Mouse (Mus musculus): Measurements from ENCODE around the gene Antxr2. TPM values are rescaled to one million over a fixed set of nuclear protein-coding genes. Genes with fewer than 3 reads are reported as not detected.
A peak's percentile ranks its signal among the peaks of the same experiment; 100 is the strongest.

Antxr2 gene
- 1 to 10 TPM; 1.6 to 1.7 TPM for total RNA-seq (2021)
- long read RNA-seq, partial matches to known transcripts = 1 of 4 reads
- long read RNA-seq, other reads (novel, unspliced or antisense) = 3 of 4 reads

DNA sequence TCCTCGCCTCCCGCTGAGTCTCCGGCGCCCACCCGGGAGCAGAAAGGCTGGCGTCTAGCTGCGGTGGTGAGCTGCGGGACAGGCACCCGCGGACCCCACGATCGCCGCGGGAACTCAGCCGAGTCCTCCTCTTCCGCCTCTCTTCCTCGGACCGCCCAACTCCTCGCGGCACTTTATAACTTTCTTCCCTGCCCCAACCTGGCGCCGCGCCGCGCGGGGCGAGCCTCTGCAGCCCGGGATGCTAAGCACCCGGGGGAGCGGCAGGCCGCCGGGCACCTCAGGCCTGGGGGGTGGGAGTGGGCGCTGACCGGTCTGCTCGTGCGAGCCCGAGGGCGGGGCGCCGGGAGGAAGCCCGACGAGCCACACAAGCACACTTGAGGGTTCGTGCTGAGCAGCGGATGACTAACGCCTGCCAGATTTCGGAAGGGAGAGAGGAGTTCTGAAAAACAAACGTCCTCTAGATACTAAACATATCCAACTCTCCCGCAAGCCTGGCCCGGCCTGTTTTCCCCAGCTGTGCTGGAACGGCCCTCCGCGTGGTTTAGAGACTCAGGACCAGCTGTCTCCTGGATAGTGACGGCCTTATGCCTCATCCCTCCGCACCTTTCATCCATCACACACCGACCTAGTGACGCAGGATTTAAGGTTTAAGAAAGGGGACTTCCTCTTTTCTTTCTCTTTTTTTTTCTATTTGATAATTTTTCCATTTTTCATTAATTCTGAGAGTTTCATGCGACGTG lies at the start of gene Antxr2:
Gene Antxr2, minus strand, starts transcription at position 142 of the 740 bp plus-strand sequence.
- peak; percentile 9 to 30 for DNase-seq (ENCODE audit: low spot score in 2 of 2)

DNA sequence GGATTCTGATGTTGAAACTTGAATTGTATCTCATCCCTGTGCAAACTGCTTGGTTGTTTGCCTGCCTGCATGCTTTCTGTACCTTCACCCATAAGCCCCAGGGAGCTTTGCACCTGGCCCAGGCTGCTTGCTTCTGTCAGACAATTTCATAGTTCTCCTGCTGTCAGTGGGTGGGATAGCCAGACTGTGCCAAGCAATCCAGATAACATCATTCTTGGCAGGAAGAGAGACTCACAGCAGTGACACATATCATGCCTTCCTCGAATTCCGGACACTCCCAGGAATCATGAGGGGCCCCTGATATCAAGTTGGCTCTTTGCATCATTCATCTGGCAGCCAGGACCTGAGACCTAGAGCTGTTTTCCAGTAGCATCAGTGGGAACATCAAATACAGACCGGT lies 45.8 kb upstream of the Antxr2 start:
- DNase-seq (ENCODE audit: low spot score in 2 of 2) = peak; percentile 9 to 33

DNA sequence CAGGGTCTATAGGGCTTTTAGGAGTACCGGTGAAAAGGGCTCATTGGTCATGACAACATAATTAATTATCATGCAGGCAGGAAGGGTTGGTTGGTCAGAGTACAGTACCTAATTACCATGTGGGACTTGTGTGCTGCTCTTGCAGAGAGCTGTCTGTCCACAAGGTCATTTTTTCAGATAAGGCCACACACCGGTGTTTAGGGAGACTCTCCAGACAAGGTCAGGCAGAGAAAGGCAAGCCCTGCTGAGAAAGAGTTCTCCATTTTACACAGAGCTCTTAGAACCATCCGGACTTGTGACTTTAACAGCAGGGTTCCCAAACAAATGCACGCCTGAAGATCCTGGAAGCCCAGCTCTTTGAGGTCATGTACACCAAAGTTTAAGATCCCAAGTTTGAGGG lies 38.3 kb upstream of the Antxr2 start:
- no peak for DNase-seq (ENCODE audit: low spot score in 2 of 2)

DNA sequence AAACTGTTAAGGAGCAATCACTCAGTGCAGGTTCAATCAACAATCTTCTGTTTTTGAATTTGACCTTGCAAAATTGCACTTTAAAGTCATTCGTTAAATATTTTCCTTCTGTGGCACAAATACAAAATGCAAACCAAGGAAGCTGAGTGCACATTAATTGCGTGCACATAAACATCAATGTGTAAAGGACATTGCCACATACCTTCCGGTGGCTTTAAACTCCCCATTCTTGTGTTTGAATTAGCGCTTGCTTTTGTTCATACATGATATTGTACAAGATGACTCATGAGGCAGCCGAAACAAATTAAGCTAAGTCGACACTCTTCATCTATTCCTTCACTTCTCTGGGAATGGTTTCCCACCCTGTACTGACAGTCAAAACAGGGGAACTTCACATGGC lies 24.4 kb upstream of the Antxr2 start:
- no peak for DNase-seq (ENCODE audit: low spot score in 2 of 2)

DNA sequence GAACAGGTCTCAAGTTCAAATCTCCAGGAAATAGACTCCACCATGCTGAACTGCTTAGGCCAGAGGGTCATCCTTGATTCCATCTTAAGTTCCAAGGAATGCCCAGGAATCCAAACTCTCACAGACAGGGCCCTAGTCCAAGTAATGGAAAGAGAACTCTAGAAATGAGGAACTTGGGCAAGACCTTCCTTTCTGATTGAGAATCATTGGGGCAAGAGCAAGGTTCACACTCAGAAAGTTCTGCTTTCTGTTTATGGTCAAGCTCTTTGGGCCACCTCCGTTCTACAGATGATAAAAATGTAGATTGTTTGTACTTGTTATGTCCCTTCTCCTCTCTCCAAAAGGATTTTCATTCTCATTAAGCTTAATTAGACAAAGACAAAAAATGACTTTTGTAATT lies 24.0 kb upstream of the Antxr2 start:
- DNase-seq (ENCODE audit: low spot score in 2 of 2) = no peak

DNA sequence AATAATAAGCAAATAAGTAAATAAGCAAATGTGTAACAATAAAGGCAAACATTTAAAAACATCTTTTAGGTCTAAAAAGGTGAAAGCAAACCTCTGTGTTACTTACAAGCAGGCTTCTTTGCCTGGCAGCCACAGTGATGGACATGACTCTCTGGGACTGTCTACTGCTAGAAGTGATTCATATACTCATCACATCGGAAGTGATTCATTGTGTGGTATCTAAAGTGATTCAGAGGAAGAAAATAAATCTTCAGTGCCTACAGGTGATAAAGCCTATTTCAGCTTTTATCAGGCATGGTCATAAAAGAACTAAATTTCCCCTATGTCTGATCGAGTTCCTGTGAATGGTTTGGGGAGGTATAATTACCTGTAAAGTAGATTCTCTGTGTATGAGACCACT lies 4.1 kb upstream of the Antxr2 start:
- no peak for DNase-seq (ENCODE audit: low spot score in 2 of 2)

DNA sequence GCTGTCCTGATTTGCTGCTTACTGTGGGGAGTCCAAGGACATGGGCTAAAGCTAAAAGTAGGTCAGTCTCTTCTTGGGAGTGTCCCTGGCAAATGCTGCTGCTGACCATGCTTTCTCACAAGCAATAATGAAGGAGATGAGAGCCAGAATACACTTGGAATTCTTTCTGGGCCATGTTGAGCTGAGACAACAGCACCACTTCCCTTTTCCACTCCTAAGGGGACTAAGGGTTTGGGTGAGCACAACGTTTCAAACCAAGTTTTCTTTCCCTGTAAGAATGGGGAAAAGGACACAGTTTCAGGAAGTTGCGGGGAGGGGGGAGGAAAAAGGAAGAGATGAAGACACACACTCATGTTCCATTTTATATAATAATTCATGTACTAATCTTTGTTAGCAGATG lies 3.4 kb upstream of the Antxr2 start:
- no peak for DNase-seq (ENCODE audit: low spot score in 2 of 2)

DNA sequence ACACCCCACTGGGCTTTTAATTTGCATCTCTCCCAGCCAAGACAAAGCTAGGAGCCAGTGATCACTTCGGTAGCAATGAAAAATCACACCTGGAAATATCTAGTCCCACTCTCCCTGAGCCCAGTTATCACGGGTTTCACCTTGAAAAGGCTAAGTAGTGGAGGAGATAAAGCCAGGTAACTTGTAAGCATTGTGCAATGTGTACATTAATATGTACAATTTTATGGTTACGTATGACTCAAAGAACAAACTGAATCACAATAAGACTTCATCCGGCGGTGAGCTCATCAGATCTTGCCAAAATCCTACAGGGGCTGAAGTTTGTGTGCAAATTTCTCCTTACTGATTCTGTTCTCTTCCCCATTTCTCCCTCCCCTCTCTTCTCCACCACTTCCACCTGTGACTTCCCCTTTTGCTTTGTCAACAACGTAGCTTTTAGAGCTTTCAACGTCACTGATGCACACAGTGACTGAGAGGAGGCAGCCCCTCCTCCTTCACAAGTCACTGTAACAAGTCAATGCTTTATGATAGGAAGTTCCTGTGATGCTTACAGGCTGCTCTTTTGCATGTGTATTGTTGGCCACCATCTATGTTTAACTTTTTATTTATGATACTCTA lies 2.1 kb upstream of the Antxr2 start:
- no peak for DNase-seq (ENCODE audit: low spot score in 2 of 2)

DNA sequence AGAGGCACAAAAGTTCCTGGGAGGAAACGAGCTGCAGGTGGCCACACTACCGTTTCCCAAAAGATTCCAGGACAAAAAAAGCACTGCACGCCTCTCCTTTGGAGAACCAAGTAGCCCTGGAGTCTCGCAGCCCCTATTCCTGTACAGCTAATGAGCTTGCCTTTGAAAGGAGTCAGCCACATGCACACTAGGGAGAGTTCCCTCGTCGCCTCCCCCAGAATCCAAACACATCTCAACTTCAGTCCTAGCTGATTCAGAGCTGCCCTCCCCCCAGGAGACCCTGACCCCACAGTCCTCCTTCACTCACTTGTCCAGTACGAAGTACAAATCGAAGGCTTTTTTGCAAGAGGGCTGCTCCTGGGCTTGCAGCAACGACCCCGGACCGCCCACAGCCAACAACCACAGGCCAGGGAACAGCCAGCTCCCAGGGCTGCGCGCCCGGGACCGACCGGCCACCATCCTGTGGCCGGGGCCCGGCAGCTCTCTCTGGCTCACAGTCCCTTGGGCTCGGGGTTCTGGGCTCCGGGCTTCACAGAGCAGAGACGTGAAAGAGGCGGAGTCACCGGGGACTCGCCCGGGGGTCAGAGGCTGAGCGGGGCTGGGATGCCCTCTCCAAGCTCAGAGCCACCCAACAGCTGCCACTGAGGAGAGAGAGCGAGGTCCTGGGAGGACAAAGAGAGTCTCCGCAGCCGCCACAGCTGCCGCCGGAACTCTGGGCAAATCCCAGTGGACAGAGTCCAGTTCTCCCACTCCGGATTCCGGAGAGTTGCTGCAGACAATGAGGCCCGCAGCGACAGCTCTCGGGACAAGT lies 547 bp downstream of the Antxr2 start:
- DNase-seq (ENCODE audit: low spot score in 2 of 2) = peak in 1 of 2 experiments; percentile 5

DNA sequence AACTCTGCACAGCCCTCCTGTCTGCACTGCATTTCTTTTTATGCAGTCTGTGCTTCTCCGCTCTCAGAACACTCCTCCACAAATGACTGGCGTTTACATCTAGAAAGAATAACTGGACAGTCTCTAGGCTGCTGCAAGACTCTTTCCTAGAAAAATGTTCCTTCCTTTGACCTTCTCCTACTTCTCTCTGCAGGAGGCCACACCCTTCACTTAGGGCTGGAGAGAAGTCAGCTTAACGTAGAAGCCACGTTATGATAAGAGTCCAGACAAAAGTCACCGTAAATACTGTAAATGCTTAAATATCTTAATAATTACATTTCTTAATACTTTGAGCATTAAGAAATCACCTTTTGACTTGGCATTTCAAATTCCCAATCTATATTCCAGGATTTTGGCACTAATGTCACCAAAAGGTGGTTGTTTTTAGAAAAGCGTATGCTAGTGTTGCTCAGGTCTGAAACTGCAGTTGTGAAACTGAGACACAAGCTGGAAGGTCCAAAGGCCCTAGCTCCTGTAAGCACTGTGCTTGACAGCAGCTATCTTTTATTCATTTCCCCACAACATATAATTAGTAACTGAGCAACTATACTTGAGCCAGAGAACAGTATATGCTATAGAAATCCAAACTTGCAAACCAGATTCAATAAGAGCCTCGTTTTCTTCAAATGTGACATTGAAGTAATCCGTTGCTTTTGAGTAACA lies 3.0 kb downstream of the Antxr2 start:
- DNase-seq (ENCODE audit: low spot score in 2 of 2) = no peak

DNA sequence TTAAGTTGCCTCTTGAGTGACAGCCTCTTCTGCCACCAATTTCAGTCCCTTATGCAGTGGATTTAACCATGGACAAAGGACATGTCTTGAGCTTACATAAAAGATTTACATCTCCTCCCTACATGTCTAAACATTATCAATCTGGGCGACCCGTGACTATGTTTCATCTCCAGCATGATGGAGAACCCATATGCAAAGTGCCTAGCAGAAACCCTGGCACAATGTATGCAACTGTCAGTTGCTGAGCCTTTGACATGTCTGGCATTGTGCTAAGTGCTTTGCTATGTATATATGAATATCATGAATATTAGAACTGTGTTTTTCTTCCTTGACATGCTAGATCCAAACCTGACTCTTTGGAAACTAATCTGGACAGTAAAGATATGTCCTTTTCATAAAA lies 4.9 kb downstream of the Antxr2 start:
- DNase-seq (ENCODE audit: low spot score in 2 of 2) = no peak

DNA sequence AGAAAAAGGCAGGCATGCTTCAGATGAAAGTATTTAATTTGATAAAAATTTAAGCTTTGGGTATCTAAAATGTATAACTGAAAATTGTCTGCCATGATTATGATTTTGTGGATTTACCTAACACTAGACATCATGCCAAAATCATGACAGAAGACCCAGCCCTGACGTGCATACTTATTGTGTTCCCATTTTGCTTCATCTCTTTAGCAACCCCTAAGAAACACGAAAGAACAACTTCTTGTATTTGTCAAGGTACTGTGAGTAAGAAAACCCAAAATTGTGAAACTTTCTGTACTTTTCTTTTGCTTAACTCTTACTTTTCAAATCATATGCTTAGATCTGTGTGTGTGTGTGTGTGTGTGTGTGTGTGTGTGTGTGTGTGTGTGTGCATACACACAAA lies 6.3 kb downstream of the Antxr2 start:
- no peak for DNase-seq (ENCODE audit: low spot score in 2 of 2)

DNA sequence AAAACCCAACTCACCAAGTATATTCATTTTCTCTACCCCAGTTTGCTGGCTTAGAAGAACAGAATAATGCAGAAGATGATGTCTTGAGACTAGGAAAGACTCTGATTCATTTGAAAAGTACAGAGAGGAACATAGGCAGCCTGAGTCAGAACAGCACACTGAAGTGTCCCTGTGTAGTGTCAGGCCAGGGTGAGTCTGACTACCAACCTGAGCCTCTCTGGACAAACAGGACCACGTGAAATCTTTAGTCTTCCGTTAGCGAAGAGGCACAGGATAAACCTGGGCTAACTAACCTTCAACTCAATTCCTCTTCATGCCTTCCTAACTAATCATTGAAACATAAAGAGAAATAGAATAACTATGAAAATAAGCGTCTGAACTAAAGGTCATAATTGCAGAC lies 9.3 kb downstream of the Antxr2 start:
- no peak for DNase-seq (ENCODE audit: low spot score in 2 of 2)

DNA sequence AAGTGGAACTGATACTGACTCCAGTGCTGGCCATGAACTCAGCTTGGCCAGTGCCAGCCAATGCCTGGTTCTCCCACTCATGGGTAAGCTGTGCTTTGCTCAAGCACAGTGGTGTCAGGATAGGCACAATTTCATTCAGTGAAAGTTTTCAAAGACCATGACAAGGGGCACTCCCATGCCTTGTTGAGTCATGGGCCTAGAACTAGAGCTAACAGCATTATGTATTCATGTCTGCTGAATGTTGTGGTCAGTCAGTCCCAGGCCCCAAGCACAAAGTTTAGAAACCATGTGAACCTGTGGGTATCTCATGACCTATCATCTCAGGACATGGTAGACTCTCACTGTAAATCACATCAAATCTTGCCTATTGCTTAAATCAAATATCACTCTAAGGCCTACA lies 10.2 kb downstream of the Antxr2 start:
- DNase-seq (ENCODE audit: low spot score in 2 of 2) = no peak

DNA sequence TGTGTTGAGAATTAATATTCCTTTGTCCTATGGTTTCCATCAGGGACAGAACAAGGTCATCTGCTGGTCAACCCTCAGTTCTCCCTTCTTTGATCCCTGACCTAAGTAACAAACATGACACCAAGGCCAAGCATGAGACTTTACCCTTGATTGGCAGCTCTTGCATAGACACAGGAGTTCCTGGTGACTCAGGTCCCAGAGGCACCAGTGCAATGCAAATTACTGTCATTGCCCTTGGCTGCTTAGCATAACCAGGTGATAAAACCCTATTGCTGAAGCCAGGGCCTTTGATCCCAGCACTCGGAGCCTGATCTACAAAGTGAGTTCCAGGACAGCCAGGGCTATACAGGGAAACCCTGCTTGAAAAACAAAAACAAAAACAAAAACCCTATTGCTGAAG lies 11.4 kb downstream of the Antxr2 start:
- no peak for DNase-seq (ENCODE audit: low spot score in 2 of 2)

DNA sequence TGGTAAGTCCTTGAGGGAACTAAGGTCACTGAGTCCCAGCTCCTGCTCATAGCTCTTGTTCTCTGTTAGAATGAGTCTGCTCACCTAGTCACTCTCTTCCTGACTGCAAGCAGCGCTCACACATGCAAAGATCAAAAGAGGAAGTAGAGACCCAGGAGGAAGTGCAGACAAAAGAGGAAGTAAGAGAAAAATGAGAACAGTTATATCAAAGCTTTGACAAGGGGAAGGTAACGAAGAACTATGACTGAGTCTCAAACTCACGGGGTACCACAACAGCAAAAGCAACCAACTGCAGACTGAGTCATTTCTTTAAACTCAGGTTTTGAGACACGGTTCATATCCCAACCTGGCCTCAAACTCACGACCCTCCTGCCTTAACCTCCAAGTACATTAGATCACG lies 12.7 kb downstream of the Antxr2 start:
- DNase-seq (ENCODE audit: low spot score in 2 of 2) = no peak

DNA sequence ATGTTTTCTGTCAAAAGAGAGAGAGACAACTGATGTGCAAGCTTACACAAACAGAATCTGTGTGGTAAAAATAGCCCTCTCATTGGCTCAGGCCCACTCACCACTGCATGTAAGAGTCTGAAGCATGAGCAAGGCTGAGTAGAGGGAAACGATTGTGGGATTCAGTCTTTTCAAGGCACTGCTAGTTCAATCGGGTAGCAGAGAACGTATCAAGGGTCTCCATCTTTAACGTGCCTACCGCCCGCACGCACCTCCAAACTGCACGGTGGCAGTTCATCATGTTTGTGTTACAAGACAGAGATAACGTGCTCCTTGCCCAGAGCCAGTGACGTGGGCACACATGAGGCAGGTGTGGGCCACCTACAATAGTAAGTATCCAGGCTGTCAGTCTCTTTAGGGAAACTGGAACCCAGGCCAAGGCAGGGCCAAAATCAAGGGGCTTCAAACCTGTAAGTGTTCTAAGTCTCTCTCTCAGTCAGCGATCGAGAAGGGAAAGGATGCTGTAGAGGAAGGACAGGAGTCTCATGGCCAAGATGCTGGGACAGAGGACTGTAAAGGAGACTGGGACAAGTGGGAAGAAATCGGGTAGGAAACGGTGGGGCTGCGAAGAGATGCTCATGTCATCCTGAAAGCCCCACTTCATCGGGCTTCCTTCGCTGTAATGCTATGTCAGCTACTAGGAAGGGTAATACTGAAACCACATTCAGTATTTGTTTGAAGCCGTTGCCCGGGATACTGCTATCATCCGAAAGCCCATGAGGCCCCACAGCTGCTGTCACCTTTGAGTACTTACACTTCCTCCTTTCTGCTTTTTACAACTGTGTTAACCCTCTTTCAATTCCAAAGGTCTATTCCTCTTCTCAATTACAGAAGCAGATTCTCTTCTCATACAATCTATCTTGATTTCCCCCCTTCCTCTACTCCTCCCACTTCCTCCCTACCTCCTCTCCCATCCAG lies 14.3 kb downstream of the Antxr2 start:
- peak in 1 of 2 experiments; percentile 16 for DNase-seq (ENCODE audit: low spot score in 2 of 2)

DNA sequence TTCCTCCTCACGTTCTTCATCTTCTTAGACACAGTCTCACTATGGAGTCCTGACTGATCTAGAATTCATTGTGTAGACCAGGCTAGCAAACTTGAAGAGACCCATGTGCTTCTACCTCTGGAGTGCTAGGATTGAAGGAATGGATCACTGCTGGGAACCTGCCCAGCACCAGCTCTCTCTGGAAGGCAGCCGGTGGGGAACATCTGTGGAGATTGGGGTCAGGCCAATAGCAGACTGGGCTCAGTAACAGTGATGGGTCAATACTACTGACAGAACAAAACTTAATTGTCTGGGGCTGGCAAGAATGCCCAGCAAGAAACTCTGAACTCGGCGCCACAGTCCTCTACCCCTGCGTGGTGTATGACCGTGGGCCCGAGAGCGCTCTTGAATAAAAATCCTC lies 25.1 kb downstream of the Antxr2 start:
- DNase-seq (ENCODE audit: low spot score in 2 of 2) = no peak

DNA sequence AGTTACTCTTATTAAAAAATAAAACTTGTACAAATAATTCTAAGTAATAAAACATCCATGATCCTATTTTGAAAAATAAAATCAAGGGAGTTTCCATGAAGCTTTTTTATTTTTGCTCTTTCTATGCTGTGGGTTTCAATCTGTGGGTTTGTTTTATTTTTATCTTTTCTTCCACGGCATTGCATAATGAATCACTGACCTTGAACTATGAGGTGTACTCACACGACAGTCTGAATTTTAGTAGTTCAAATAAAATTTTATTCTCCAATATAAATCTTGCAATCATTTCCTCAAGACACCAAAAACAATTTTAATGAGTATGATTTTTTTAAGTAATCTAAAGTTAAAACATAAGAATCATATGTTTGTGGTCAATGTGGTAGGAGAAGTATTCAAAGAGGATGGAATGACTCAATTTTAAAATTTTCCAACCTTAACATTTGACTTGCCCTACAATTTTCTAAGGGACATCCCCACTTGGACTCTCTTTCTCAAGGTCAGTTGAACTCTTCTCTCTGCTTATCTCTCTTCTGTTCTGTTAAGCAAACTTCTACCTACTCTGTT lies 31.5 kb downstream of the Antxr2 start:
- no peak for DNase-seq (ENCODE audit: low spot score in 2 of 2)

Data from layer of hippocampus, adult 18-20 months (tissue).